12 mouse cellular contexts compared by ENCODE assay signal in the genomic region with DNA sequence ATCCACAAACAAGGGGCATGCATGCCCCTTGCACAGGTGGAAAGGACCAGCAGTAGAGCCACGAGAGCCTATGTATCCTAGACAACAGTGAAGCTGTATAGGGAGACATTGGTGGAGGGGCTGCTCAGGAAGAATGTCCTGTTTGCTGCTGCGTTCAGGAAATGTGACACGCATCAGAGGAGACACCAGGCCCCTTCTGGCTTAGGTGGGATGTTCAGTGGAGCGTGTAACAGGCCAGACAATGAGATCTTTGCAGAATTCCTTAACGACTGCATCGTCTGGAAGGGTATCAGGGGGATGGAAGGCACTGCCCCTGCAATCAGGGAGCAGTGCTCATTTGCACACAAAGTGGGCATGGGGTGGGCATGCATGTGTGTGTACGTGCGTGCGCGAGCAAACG.
DNase-seq lines count a peak whose midpoint lies in the region; ATAC-seq and TF ChIP-seq lines count a peak whose summit lies in the region.
"Had no signal": no experiment of that assay in that cellular context is flagged by ENCODE, and none has a peak within 500 bp of the region (broad histone marks: within the 10 kb centered on the region; RNA-seq: fewer than 3 reads in every experiment).

No protein-coding gene starts in this region.

- no peak overlapping the region for H3K4me2 ChIP-seq in forebrain, embryonic 12.5 days
- H3K4me2 ChIP-seq in forebrain, embryonic 13.5 days, result no peak overlapping the region
- no peak overlapping the region for H3K4me2 ChIP-seq in midbrain, embryonic 16.5 days (ENCODE audit: low read length)
- no peak overlapping the region for H3K4me2 ChIP-seq in midbrain, embryonic 12.5 days (replicated peaks)
- no peak overlapping the region for H3K4me2 ChIP-seq in lung, postnatal 0 days (replicated peaks; ENCODE audit: low read depth, low read length)

- peaks cover 13% of the 10 kb centered on the region for H3K36me3 ChIP-seq in forebrain, embryonic 12.5 days (replicated peaks)
- H3K36me3 ChIP-seq in forebrain, embryonic 13.5 days (ENCODE audit: poor library complexity, severe bottlenecking), result 0 out of 2 replicates have a peak, but pooled peaks cover 4% of the 10 kb centered on the region
- H3K36me3 ChIP-seq in midbrain, embryonic 10.5 days, result peaks cover 95% of the 10 kb centered on the region
- no peaks in the 10 kb centered on the region for H3K36me3 ChIP-seq in midbrain, embryonic 16.5 days (ENCODE audit: control insufficient read depth, insufficient read depth, low read length)
- peaks cover 14% of the 10 kb centered on the region for H3K36me3 ChIP-seq in midbrain, embryonic 12.5 days
- no peaks in the 10 kb centered on the region for H3K36me3 ChIP-seq in lung, postnatal 0 days (ENCODE audit: insufficient read depth, low read length)

- no peaks in the 10 kb centered on the region for H3K9me3 ChIP-seq in forebrain, embryonic 12.5 days
- H3K9me3 ChIP-seq in forebrain, embryonic 13.5 days (replicated peaks), result no peaks in the 10 kb centered on the region
- H3K9me3 ChIP-seq in midbrain, embryonic 10.5 days (replicated peaks), result no peaks in the 10 kb centered on the region
- H3K9me3 ChIP-seq in midbrain, embryonic 16.5 days (replicated peaks; ENCODE audit: control insufficient read depth, low read length, poor library complexity, severe bottlenecking), result no peaks in the 10 kb centered on the region
- H3K9me3 ChIP-seq in midbrain, embryonic 12.5 days, result no peaks in the 10 kb centered on the region
- H3K9me3 ChIP-seq in lung, postnatal 0 days (ENCODE audit: low read length), result no peaks in the 10 kb centered on the region

- H3K9ac ChIP-seq in forebrain, embryonic 12.5 days, result no peak overlapping the region
- H3K9ac ChIP-seq in forebrain, embryonic 13.5 days, result no peak overlapping the region
- no peak overlapping the region for H3K9ac ChIP-seq in midbrain, embryonic 16.5 days (ENCODE audit: low read depth, low read length)
- no peak overlapping the region for H3K9ac ChIP-seq in midbrain, embryonic 12.5 days (replicated peaks)
- no peak overlapping the region for H3K9ac ChIP-seq in lung, postnatal 0 days (replicated peaks; ENCODE audit: low read depth)

- H3K27ac ChIP-seq in forebrain, embryonic 12.5 days, result peak overlapping the region; percentile 77
- no peak overlapping the region for H3K27ac ChIP-seq in forebrain, embryonic 13.5 days
- H3K27ac ChIP-seq in midbrain, embryonic 10.5 days (replicated peaks), result peak overlapping the region; percentile 63
- H3K27ac ChIP-seq in midbrain, embryonic 16.5 days (ENCODE audit: low read length), result no peak overlapping the region
- H3K27ac ChIP-seq in midbrain, embryonic 12.5 days (replicated peaks), result peak overlapping the region; percentile 76
- no peak overlapping the region for H3K27ac ChIP-seq in layer of hippocampus, adult 2 months
- H3K27ac ChIP-seq in lung, postnatal 0 days (ENCODE audit: low read length), result no peak overlapping the region

- no peak for TF ChIP-seq CTCF in layer of hippocampus, adult 2 months (conservative IDR thresholded peaks at IDR 0.05)
- TF ChIP-seq CTCF in lung, postnatal 0 days (IDR thresholded peaks at IDR 0.05), result no peak

- H3K4me3 ChIP-seq in forebrain, embryonic 12.5 days (replicated peaks), result no peak overlapping the region
- no peak overlapping the region for H3K4me3 ChIP-seq in forebrain, embryonic 13.5 days
- H3K4me3 ChIP-seq in midbrain, embryonic 10.5 days, result no peak overlapping the region
- no peak overlapping the region for H3K4me3 ChIP-seq in midbrain, embryonic 16.5 days (ENCODE audit: low read depth, low read length)
- H3K4me3 ChIP-seq in midbrain, embryonic 12.5 days, result no peak overlapping the region
- H3K4me3 ChIP-seq in layer of hippocampus, adult 2 months, result no peak overlapping the region
- no peak overlapping the region for H3K4me3 ChIP-seq in lung, postnatal 0 days (ENCODE audit: low read depth, low read length)
- H3K4me3 ChIP-seq: erythroblast, embryonic 14.5 days had no signal

- peak; percentile 34 for DNase-seq in midbrain, embryonic 10.5 days (ENCODE audit: low spot score)
- no peak for DNase-seq in layer of hippocampus, adult 2 months (ENCODE audit: low spot score in 2 of 2)
- DNase-seq in lung, postnatal 0 days (ENCODE audit: low spot score), result no peak
- DNase-seq: cerebellum, adult 9-10 months; kidney, adult 2 months; right cerebral cortex, adult 18-20 months had no signal

- TF ChIP-seq EP300 in lung, postnatal 0 days (IDR thresholded peaks at IDR 0.05), result no peak

- peak; percentile 37 for ATAC-seq in forebrain, embryonic 12.5 days (ENCODE audit: low FRiP score)
- no peak for ATAC-seq in forebrain, embryonic 13.5 days
- ATAC-seq in midbrain, embryonic 16.5 days, result no peak
- peak; percentile 56; the same call in 1 of the 2 replicates for ATAC-seq in midbrain, embryonic 12.5 days (ENCODE audit: low FRiP score, low read depth)
- no peak for ATAC-seq in lung, postnatal 0 days
- no peak for ATAC-seq in CD4-positive, CD25-positive, alpha-beta regulatory T cell, adult 4 months

- H3K27me3 ChIP-seq in forebrain, embryonic 12.5 days, result no peaks in the 10 kb centered on the region
- no peaks in the 10 kb centered on the region for H3K27me3 ChIP-seq in forebrain, embryonic 13.5 days
- no peaks in the 10 kb centered on the region; the same call in 1 of the 2 replicates for H3K27me3 ChIP-seq in midbrain, embryonic 10.5 days (ENCODE audit: low read depth, poor library complexity, severe bottlenecking)
- H3K27me3 ChIP-seq in midbrain, embryonic 16.5 days (ENCODE audit: control insufficient read depth, insufficient read depth, low read depth, low read length), result no peaks in the 10 kb centered on the region
- H3K27me3 ChIP-seq in midbrain, embryonic 12.5 days, result no peaks in the 10 kb centered on the region
- H3K27me3 ChIP-seq in lung, postnatal 0 days (replicated peaks; ENCODE audit: insufficient read depth, low read length), result no peaks in the 10 kb centered on the region

- 34% methylated on average over 11 of the region's 11 CpGs for WGBS in forebrain, embryonic 12.5 days
- WGBS in forebrain, embryonic 13.5 days, result 31% methylated on average over 11 of the region's 11 CpGs
- WGBS in midbrain, embryonic 10.5 days, result 46% methylated on average over 11 of the region's 11 CpGs
- WGBS in midbrain, embryonic 16.5 days, result 44% methylated on average over 11 of the region's 11 CpGs
- 48% methylated on average over 11 of the region's 11 CpGs for WGBS in midbrain, embryonic 12.5 days
- WGBS in lung, postnatal 0 days, result 86% methylated on average over 11 of the region's 11 CpGs

- peaks cover 70% of the 10 kb centered on the region for H3K4me1 ChIP-seq in forebrain, embryonic 12.5 days
- H3K4me1 ChIP-seq in forebrain, embryonic 13.5 days, result peaks cover 67% of the 10 kb centered on the region
- H3K4me1 ChIP-seq in midbrain, embryonic 10.5 days, result peaks cover 60% of the 10 kb centered on the region
- peaks cover 29% of the 10 kb centered on the region for H3K4me1 ChIP-seq in midbrain, embryonic 16.5 days (ENCODE audit: control insufficient read depth, insufficient read depth, low read length)
- H3K4me1 ChIP-seq in midbrain, embryonic 12.5 days, result peaks cover 65% of the 10 kb centered on the region
- H3K4me1 ChIP-seq in lung, postnatal 0 days (ENCODE audit: insufficient read depth, low read depth, low read length), result no peaks in the 10 kb centered on the region

Comparison
In these comparisons a context has a peak if more than half of its experiments do, and no peak if none do; other contexts are left out.
1. ATAC-seq: peak in forebrain, embryonic 12.5 days (single experiment) and midbrain, embryonic 12.5 days (single experiment); none in forebrain, embryonic 13.5 days (single experiment), midbrain, embryonic 16.5 days (single experiment), lung, postnatal 0 days (single experiment) and CD4-positive, CD25-positive, alpha-beta regulatory T cell, adult 4 months (single experiment).
2. H3K27ac ChIP-seq: peak in forebrain, embryonic 12.5 days (single experiment), midbrain, embryonic 10.5 days (single experiment) and midbrain, embryonic 12.5 days (single experiment); none in forebrain, embryonic 13.5 days (single experiment), midbrain, embryonic 16.5 days (single experiment), layer of hippocampus, adult 2 months (single experiment) and lung, postnatal 0 days (single experiment).